Mouse (Mus musculus) kidney, embryonic 14.5 days (tissue): ENCODE measurements around the gene Pnpo. TPM values are rescaled to one million over a fixed set of nuclear protein-coding genes. Genes with fewer than 3 reads are reported as not detected.

Experiments
- ATAC-seq: fragments of 200-750 bp; cut with Nextera tagmentation; 2 replicates; pipeline ENCODE4 v1.8.0; 2017; ENCODE audit warnings: moderate number of reproducible peaks, mild to moderate bottlenecking, moderate TSS enrichment, moderate library complexity; ENCODE audit not compliant: low FRiP score, low TSS enrichment
- H3K27ac ChIP-seq: fragments of 300-500 bp; sonication (generic); 2 replicates; pipeline ENCODE4 v1.5.1; 2014; ENCODE audit warnings: low read depth, mild to moderate bottlenecking, low read length, moderate library complexity, mixed read lengths
- H3K27me3 ChIP-seq: fragments of 300-500 bp; sonication (generic); 2 replicates; pipeline ENCODE4 v1.6.1; 2014; ENCODE audit warnings: mild to moderate bottlenecking, low read length; ENCODE audit not compliant: control insufficient read depth, insufficient read depth
- H3K36me3 ChIP-seq: fragments of 300-500 bp; sonication (generic); 2 replicates; pipeline ENCODE4 v1.6.1; 2014; ENCODE audit warnings: low read length, mixed read lengths; ENCODE audit not compliant: control insufficient read depth, insufficient read depth
- H3K4me1 ChIP-seq: fragments of 300-500 bp; sonication (generic); 2 replicates; pipeline ENCODE4 v1.6.1; 2014; ENCODE audit warnings: low read length, mixed read lengths; ENCODE audit not compliant: control insufficient read depth, insufficient read depth
- H3K4me2 ChIP-seq: fragments of 300-500 bp; sonication (generic); replicated peaks from 2 replicates; pipeline ENCODE4 v1.6.1; 2014; ENCODE audit warnings: low read depth, mild to moderate bottlenecking, low read length
- H3K4me3 ChIP-seq: fragments of 300-500 bp; sonication (generic); 2 replicates; pipeline ENCODE4 v1.5.1; 2014; ENCODE audit warnings: mild to moderate bottlenecking, low read length
- H3K9ac ChIP-seq: fragments of 300-500 bp; sonication (generic); 2 replicates; pipeline ENCODE4 v1.6.1; 2014; ENCODE audit warnings: low read depth, mild to moderate bottlenecking, low read length, moderate library complexity
- H3K9me3 ChIP-seq: fragments of 300-500 bp; sonication (generic); 2 replicates; pipeline ENCODE4 v1.6.1; 2016; ENCODE audit warnings: low read length; ENCODE audit not compliant: control insufficient read depth
- WGBS: fragments of 180-500 bp; shearing (Covaris S2); extraction: QIAGEN DNeasy Blood & Tissue Kit; methylation state at CpG from one replicate; pipeline ENCODE4 v1.1.7; 2014; 5-methylcytosine and 5-hydroxymethylcytosine counted together
- polyA plus RNA-seq: library from polyadenylated mRNA; unstranded; fragments of >200 nt; fragmentation: Nextera tagmentation; extraction: Ambion mirVana; gene quantifications from 2 replicates; pipeline ENCODE4 v1.2.1, GENCODE M21; 2014

Pnpo gene
- polyA plus RNA-seq, 1 experiment from 2014 or later = 28.0 TPM

- H3K27ac ChIP-seq = no peak overlapping the region
Measured at GRCm38 (mm10) chr11:96946498-96946897, 2.7 kb upstream of the Pnpo start.

GRCm38 (mm10) chr11:96944844-96945580 lies 1.2 kb upstream of the Pnpo start:
- no peaks in the 10 kb centered on the region for H3K9me3 ChIP-seq
- H3K27ac ChIP-seq = no peak overlapping the region
- ATAC-seq = no peak
- H3K4me2 ChIP-seq = peak overlapping the region; percentile 86
- peak overlapping the region; percentile 59; the same call in 1 of the 2 replicates for H3K4me3 ChIP-seq
- no peaks in the 10 kb centered on the region for H3K27me3 ChIP-seq
- WGBS = 81% methylated on average over 14 of the region's 14 CpGs
- H3K9ac ChIP-seq = peak overlapping the region; percentile 5; the same call in 1 of the 2 replicates
- peaks cover 10% of the 10 kb centered on the region for H3K4me1 ChIP-seq
- no peaks in the 10 kb centered on the region; the same call in 1 of the 2 replicates for H3K36me3 ChIP-seq

More at GRCm38 (mm10) chr11:96946498-96946897, 2.7 kb upstream of the Pnpo start:
- 89% methylated on average over 9 of the region's 9 CpGs for WGBS
- Histone ChIP-seq H3K4me1 (peaks cover 10% of the 10 kb centered on the region), H3K36me3 (peaks cover 6% of the 10 kb centered on the region; the same call in 1 of the 2 replicates), H3K9ac (no peak overlapping the region), H3K4me2 (no peak overlapping the region), H3K27me3 (no peaks in the 10 kb centered on the region), H3K4me3 (no peak overlapping the region), H3K9me3 (no peaks in the 10 kb centered on the region)
- ATAC-seq = no peak

DNA sequence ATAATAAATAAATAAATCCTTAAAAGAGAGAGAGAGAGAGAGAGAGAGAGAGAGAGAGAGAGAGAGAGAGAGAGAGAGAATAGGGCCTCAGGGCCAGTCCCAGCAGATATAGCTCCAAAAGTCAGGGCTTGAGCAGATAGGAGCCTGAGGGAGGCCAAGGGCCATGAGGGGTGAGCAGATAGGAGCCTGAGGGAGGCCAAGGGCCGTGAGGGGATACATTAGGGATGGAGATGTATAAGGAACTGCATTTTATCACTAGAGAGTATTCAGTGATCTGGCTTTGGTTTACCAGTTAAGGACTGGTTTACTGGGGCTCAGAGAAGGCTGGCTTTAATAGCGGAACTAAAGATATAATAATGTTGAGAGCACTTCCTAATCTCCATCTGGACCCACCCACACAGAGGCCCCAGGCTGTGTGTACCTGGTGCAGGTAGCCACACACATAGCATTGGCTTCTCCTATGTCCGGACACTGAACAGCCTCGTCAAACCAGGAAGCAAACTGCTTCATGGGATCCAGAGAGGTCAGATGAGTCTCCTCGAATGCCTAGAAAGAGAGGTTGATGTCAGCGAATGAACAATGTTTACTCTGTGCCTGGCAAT lies 1.7 kb downstream of the Pnpo start:
- no peak overlapping the region for H3K4me3 ChIP-seq

GRCm38 (mm10) chr11:96940578-96941465 lies 3.0 kb downstream of the Pnpo start:
- Histone ChIP-seq H3K27ac (no peak overlapping the region), H3K4me1 (peaks cover 10% of the 10 kb centered on the region), H3K4me2 (no peak overlapping the region), H3K4me3 (no peak overlapping the region), H3K36me3 (no peaks in the 10 kb centered on the region; the same call in 1 of the 2 replicates), H3K9me3 (no peaks in the 10 kb centered on the region), H3K9ac (no peak overlapping the region), H3K27me3 (no peaks in the 10 kb centered on the region)
- WGBS = 77% methylated on average over 16 of the region's 16 CpGs
- no peak for ATAC-seq

More for the DNA sequence above, 1.7 kb downstream of the Pnpo start:
- WGBS = 82% methylated on average over 6 of the region's 6 CpGs
- Histone ChIP-seq H3K36me3 (no peaks in the 10 kb centered on the region; the same call in 1 of the 2 replicates), H3K4me2 (no peak overlapping the region), H3K27ac (no peak overlapping the region), H3K27me3 (no peaks in the 10 kb centered on the region), H3K4me1 (peaks cover 10% of the 10 kb centered on the region), H3K9ac (no peak overlapping the region), H3K9me3 (no peaks in the 10 kb centered on the region)
- ATAC-seq = no peak

DNA sequence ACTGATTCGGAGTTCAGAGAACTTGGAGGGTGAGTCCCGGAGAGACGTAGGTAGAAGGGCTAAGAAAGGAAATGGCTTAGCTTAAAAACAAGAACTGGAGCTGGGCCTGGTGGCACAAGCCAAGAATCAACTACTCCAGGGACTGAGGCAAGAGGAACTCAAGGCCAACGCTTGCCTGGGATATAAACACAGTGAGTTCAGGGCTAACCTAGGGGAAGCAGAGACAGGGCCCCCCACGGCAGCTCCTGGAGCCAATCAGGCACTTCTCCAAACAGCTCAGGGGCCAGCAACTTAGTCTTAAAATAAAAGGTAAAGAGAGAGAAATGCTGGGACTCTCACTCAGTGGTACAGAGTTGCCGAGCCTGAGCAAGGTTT lies 5.4 kb downstream of the Pnpo start:
- H3K36me3 ChIP-seq = no peaks in the 10 kb centered on the region; the same call in 1 of the 2 replicates
- no peaks in the 10 kb centered on the region for H3K27me3 ChIP-seq
- H3K4me1 ChIP-seq = peaks cover 10% of the 10 kb centered on the region
- H3K9me3 ChIP-seq = no peaks in the 10 kb centered on the region
- peak overlapping the region; percentile 30; the same call in 1 of the 2 replicates for H3K27ac ChIP-seq
- H3K9ac ChIP-seq = no peak overlapping the region
- no peak for ATAC-seq
- H3K4me3 ChIP-seq = no peak overlapping the region
- WGBS = 79% methylated on average over 6 of the region's 6 CpGs
- H3K4me2 ChIP-seq = no peak overlapping the region

GRCm38 (mm10) chr11:96937549-96938425 lies 6.0 kb downstream of the Pnpo start:
- no peak overlapping the region for H3K9ac ChIP-seq
- H3K27ac ChIP-seq = peak overlapping the region; percentile 30; the same call in 1 of the 2 replicates
- no peaks in the 10 kb centered on the region for H3K27me3 ChIP-seq
- H3K36me3 ChIP-seq = no peaks in the 10 kb centered on the region; the same call in 1 of the 2 replicates
- peak; percentile 75 for ATAC-seq
- no peaks in the 10 kb centered on the region for H3K9me3 ChIP-seq
- peaks cover 12% of the 10 kb centered on the region for H3K4me1 ChIP-seq
- no peak overlapping the region for H3K4me3 ChIP-seq
- 44% methylated on average over 10 of the region's 10 CpGs for WGBS
- H3K4me2 ChIP-seq = no peak overlapping the region

DNA sequence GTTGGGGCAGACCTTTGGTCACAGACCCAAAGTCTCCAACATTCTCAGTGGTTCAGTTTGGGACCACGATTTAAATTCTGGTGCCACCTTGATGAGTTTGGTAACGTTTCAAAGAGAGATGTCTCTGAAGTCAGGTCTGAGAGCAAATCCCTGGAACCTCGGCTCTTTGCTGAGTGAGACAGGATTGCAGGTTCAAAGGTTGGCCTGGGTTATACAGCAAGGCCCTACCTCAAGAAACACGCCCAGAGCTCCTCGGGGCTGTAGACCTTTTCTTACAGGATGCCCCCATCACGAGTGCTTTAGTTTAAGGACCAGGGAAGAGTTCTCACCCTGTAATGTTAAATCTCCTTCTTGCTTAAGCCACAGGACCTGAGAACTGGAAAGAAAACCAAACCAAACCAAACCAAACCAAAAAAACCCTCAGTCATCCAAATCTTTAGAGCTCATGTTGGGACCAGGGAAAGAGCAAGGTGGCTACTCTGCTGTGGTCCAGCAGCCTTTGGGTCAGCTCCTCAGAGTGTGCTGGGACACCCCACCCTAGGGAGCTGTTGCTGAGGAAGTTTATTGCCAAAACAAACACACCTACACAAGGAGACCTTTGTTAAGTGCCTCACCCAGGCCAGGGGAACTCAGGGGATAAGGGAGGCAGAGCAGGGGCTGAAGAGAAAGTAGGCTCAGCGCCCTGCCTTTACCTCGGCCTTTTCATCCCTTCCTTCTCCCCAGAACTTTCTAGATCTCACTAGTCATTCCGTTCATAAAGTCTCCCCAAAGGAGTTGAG lies 7.7 kb downstream of the Pnpo start:
- no peaks in the 10 kb centered on the region for H3K9me3 ChIP-seq
- H3K4me1 ChIP-seq = peaks cover 17% of the 10 kb centered on the region
- H3K27ac ChIP-seq = no peak overlapping the region
- no peak for ATAC-seq
- H3K4me2 ChIP-seq = no peak overlapping the region
- no peaks in the 10 kb centered on the region; the same call in 1 of the 2 replicates for H3K36me3 ChIP-seq
- no peak overlapping the region for H3K9ac ChIP-seq
- H3K4me3 ChIP-seq = no peak overlapping the region
- H3K27me3 ChIP-seq = no peaks in the 10 kb centered on the region
- whole genome bisulfite sequencing = 86% methylated on average over 9 of the region's 9 CpGs
